8 mouse cellular contexts compared by ENCODE assay signal in the genomic region with DNA sequence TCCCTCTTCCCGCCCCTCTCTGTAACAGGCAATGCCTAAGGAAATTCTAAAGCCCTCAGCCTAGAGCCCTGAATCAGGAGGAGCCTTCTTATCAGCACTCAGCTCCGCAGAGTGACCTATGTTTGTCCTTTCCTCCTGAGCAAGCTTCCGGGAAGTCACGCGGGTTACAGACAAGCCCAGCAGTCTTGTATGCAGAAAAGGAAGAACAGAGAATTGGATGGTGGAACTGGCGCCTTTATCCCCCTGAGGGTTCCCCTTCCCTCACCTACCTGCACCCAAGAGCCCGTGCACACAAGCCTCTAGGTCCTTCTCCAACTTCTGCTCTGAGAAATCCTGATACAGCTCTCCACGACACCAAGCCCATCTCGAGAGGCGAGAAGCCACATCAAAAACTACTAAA. TPM values are rescaled to one million over a fixed set of nuclear protein-coding genes. Genes with fewer than 3 reads are reported as not detected.
A peak's percentile ranks its signal among the peaks of the same experiment; 100 is the strongest.
DNase-seq lines count a peak whose midpoint lies in the region; ATAC-seq lines count a peak whose summit lies in the region.

No protein-coding gene starts in this region.

- peak overlapping the region; percentile 28 for H3K4me3 ChIP-seq in heart, embryonic 10.5 days

- ATAC-seq in megakaryocyte progenitor cell, adult 5-6 weeks (replicated peaks; ENCODE audit: poor library complexity): no peak

- no peaks in the 10 kb centered on the region for H3K27me3 ChIP-seq in heart, embryonic 10.5 days (ENCODE audit: insufficient read depth, poor library complexity, severe bottlenecking)

- intact Hi-C loops in heart, postnatal 10 days (cut with DNase I): no loop called here

- H3K4me1 ChIP-seq in heart, embryonic 10.5 days: peaks cover 57% of the 10 kb centered on the region

- WGBS in heart, embryonic 10.5 days: 31% methylated on average over 9 of the region's 10 CpGs

- H3K9me3 ChIP-seq in heart, embryonic 10.5 days: no peaks in the 10 kb centered on the region

- H3K27ac ChIP-seq in heart, embryonic 10.5 days: peak overlapping the region; percentile 69

- DNase-seq in heart, embryonic 10.5 days (ENCODE audit: low spot score): no peak
- no peak for DNase-seq in heart, postnatal 10 days
- DNase-seq in thymus, postnatal 4 days: peak; percentile 24
- no peak for DNase-seq in thymus, postnatal 14 days
- DNase-seq in liver: peak; percentile 37
- DNase-seq in cerebellum, adult 11-12 months: no peak
- DNase-seq in left cerebral cortex, adult 18-20 months (ENCODE audit: low spot score in 2 of 2): no peak

- H3K36me3 ChIP-seq in heart, embryonic 10.5 days: peaks cover 16% of the 10 kb centered on the region; the same call in 1 of the 2 replicates

RNA-seq across cellular contexts. Expression of gene Got1, which starts 4.0 kb away (rescaled TPM):
- polyA plus RNA-seq in heart, embryonic 10.5 days (2016; fragmentation: Nextera tagmentation; extraction: Ambion mirVana): 119 and 176 TPM in 2 replicates
- total RNA-seq in heart, postnatal 10 days (2021): 100 to 1,000 TPM; 438 to 489 TPM
- 21.0 and 21.3 TPM in 2 replicates for total RNA-seq in megakaryocyte progenitor cell, adult 5-6 weeks (2015)
- 17.9 and 19.8 TPM in 2 replicates for total RNA-seq in megakaryocyte progenitor cell, adult 5-6 weeks (2017)
- total RNA-seq in left cerebral cortex, adult 18-20 months (2021): 100 to 1,000 TPM; 407 to 417 TPM

Comparison
In these comparisons a context has a peak if more than half of its experiments do, and no peak if none do; other contexts are left out.
1. DNase-seq: peak in thymus, postnatal 4 days (single experiment) and liver (single experiment); none in heart, embryonic 10.5 days (single experiment), heart, postnatal 10 days (0 of 2), thymus, postnatal 14 days (single experiment), cerebellum, adult 11-12 months (single experiment) and left cerebral cortex, adult 18-20 months (0 of 2).
2. RNA of gene Got1, which starts 4.0 kb away (total RNA-seq): 438 to 489 TPM in heart, postnatal 10 days and 407 to 417 TPM in left cerebral cortex, adult 18-20 months; 17.9 to 21.3 TPM in megakaryocyte progenitor cell, adult 5-6 weeks; every median in the first group is over 10 times any median in the second.